Mouse (Mus musculus) limb, embryonic 12.5 days (tissue): ENCODE measurements around the gene Rars2. TPM values are rescaled to one million over a fixed set of nuclear protein-coding genes. Genes with fewer than 3 reads are reported as not detected.

Source experiments
- ATAC-seq: fragments of 200-750 bp; cut with Nextera tagmentation; 2 replicates; pipeline ENCODE4 v1.8.0; 2017; ENCODE audit warnings: low read depth, moderate TSS enrichment; ENCODE audit not compliant: insufficient number of reproducible peaks, insufficient read depth, low FRiP score, low TSS enrichment
- H3K27ac ChIP-seq: fragments of 300-500 bp; sonication (generic); 2 replicates; pipeline ENCODE4 v1.5.1; 2016; ENCODE audit warnings: mild to moderate bottlenecking, moderate library complexity
- H3K27me3 ChIP-seq: fragments of 300-500 bp; sonication (generic); 2 replicates; pipeline ENCODE4 v1.6.1; 2016; ENCODE audit warnings: mild to moderate bottlenecking, moderate library complexity
- H3K36me3 ChIP-seq: fragments of 300-500 bp; sonication (generic); 2 replicates; pipeline ENCODE4 v1.6.1; 2016; ENCODE audit warnings: mild to moderate bottlenecking, moderate library complexity
- H3K4me1 ChIP-seq: fragments of 300-500 bp; sonication (generic); replicated peaks from 2 replicates; pipeline ENCODE4 v1.6.1; 2016
- H3K4me2 ChIP-seq: fragments of 300-500 bp; sonication (generic); 2 replicates; pipeline ENCODE4 v1.6.1; 2016; ENCODE audit warnings: mild to moderate bottlenecking, moderate library complexity
- H3K4me3 ChIP-seq: fragments of 300-500 bp; sonication (generic); replicated peaks from 2 replicates; pipeline ENCODE4 v1.5.1; 2016; ENCODE audit warnings: mild to moderate bottlenecking
- H3K9ac ChIP-seq: fragments of 300-500 bp; sonication (generic); replicated peaks from 2 replicates; pipeline ENCODE4 v1.6.1; 2016; ENCODE audit warnings: mild to moderate bottlenecking, moderate library complexity
- H3K9me3 ChIP-seq: fragments of 300-500 bp; sonication (generic); 2 replicates; pipeline ENCODE4 v1.6.1; 2016; ENCODE audit warnings: mild to moderate bottlenecking, moderate library complexity
- WGBS: fragments of 180-500 bp; shearing (Covaris S2); methylation state at CpG from one replicate; pipeline ENCODE4 v1.1.7; 2016; 5-methylcytosine and 5-hydroxymethylcytosine counted together
- polyA plus RNA-seq: library from polyadenylated mRNA; unstranded; fragments of >200 nt; fragmentation: Nextera tagmentation; extraction: Ambion mirVana; gene quantifications from 2 replicates; pipeline ENCODE4 v1.2.1, GENCODE M21; 2016

Rars2 gene
- polyA plus RNA-seq, 1 experiment from 2014 or later, result 71.6 TPM

GRCm38 (mm10) chr4:34701528-34701927 lies 86.8 kb downstream of the Rars2 start:
- Histone ChIP-seq H3K4me2 (no peak overlapping the region), H3K27ac (no peak overlapping the region), H3K9me3 (no peaks in the 10 kb centered on the region), H3K27me3 (no peaks in the 10 kb centered on the region), H3K4me3 (no peak overlapping the region), H3K36me3 (no peaks in the 10 kb centered on the region), H3K4me1 (no peaks in the 10 kb centered on the region), H3K9ac (no peak overlapping the region)
- 44% methylated on average over 5 of the region's 5 CpGs for WGBS
- ATAC-seq, result peak; percentile 66; the same call in 1 of the 2 replicates

- Histone ChIP-seq H3K9ac (no peak overlapping the region), H3K4me1 (no peaks in the 10 kb centered on the region), H3K4me2 (no peak overlapping the region), H3K36me3 (no peaks in the 10 kb centered on the region), H3K27me3 (no peaks in the 10 kb centered on the region), H3K9me3 (no peaks in the 10 kb centered on the region), H3K27ac (no peak overlapping the region), H3K4me3 (no peak overlapping the region)
- 94% methylated on average over 11 of the region's 11 CpGs for WGBS
- ATAC-seq, result no peak
Measured at GRCm38 (mm10) chr4:34702231-34702630, 87.5 kb downstream of the Rars2 start.

- WGBS, result 69% methylated on average over 4 of the region's 4 CpGs
- no peak overlapping the region for H3K27ac ChIP-seq
- no peaks in the 10 kb centered on the region for H3K4me1 ChIP-seq
- H3K27me3 ChIP-seq, result no peaks in the 10 kb centered on the region
- ATAC-seq, result no peak
- H3K4me2 ChIP-seq, result no peak overlapping the region
- no peaks in the 10 kb centered on the region for H3K9me3 ChIP-seq
- H3K4me3 ChIP-seq, result no peak overlapping the region
- no peak overlapping the region for H3K9ac ChIP-seq
- H3K36me3 ChIP-seq, result no peaks in the 10 kb centered on the region
Measured at GRCm38 (mm10) chr4:34703029-34703428, 88.3 kb downstream of the Rars2 start.

GRCm38 (mm10) chr4:34707248-34707647 lies 92.5 kb downstream of the Rars2 start:
- WGBS, result 79% methylated on average over 3 of the region's 3 CpGs
- H3K36me3 ChIP-seq, result no peaks in the 10 kb centered on the region

GRCm38 (mm10) chr4:34708127-34708526 lies 93.4 kb downstream of the Rars2 start:
- H3K27me3 ChIP-seq, result no peaks in the 10 kb centered on the region
- no peaks in the 10 kb centered on the region for H3K36me3 ChIP-seq
- H3K9ac ChIP-seq, result no peak overlapping the region
- no peak for ATAC-seq
- peaks cover 4% of the 10 kb centered on the region; the same call in 1 of the 2 replicates for H3K9me3 ChIP-seq
- H3K4me1 ChIP-seq, result no peaks in the 10 kb centered on the region
- no peak overlapping the region for H3K27ac ChIP-seq
- no peak overlapping the region for H3K4me3 ChIP-seq
- WGBS, result 80% methylated on average over 3 of the region's 3 CpGs
- H3K4me2 ChIP-seq, result no peak overlapping the region

More at GRCm38 (mm10) chr4:34707248-34707647, 92.5 kb downstream of the Rars2 start:
- Histone ChIP-seq H3K4me2 (no peak overlapping the region), H3K27ac (no peak overlapping the region), H3K27me3 (no peaks in the 10 kb centered on the region), H3K4me3 (no peak overlapping the region), H3K9ac (no peak overlapping the region), H3K4me1 (no peaks in the 10 kb centered on the region), H3K9me3 (peaks cover 4% of the 10 kb centered on the region; the same call in 1 of the 2 replicates)
- no peak for ATAC-seq

Other genes with a start within 250 kb of the Rars2 start
- gene Akirin2, start 64.0 kb upstream of the Rars2 start, polyA plus RNA-seq, result 90.2 and 101 TPM in 2 replicates
- 105 and 109 TPM in 2 replicates for gene Orc3, start within 50 bp of the Rars2 start, polyA plus RNA-seq
- gene Slc35a1, start 72.5 kb downstream of the Rars2 start, polyA plus RNA-seq, result 46.6 and 49.9 TPM in 2 replicates
- 0.20 and 0.26 TPM in 2 replicates for gene Cfap206, start 115.2 kb downstream of the Rars2 start, polyA plus RNA-seq
- not detected in 2 replicates for gene Gm136, start 141.3 kb downstream of the Rars2 start, polyA plus RNA-seq
- 44.7 and 45.9 TPM in 2 replicates for gene Smim8, start 163.5 kb downstream of the Rars2 start, polyA plus RNA-seq